Mouse (Mus musculus): ENCODE results near the gene Flad1. TPM values are rescaled to one million over a fixed set of nuclear protein-coding genes. Genes with fewer than 3 reads are reported as not detected.

Gene Flad1
- 45.4 and 48.7 TPM in 2 replicates for polyA plus RNA-seq (2012; rRNA removed)

DNA sequence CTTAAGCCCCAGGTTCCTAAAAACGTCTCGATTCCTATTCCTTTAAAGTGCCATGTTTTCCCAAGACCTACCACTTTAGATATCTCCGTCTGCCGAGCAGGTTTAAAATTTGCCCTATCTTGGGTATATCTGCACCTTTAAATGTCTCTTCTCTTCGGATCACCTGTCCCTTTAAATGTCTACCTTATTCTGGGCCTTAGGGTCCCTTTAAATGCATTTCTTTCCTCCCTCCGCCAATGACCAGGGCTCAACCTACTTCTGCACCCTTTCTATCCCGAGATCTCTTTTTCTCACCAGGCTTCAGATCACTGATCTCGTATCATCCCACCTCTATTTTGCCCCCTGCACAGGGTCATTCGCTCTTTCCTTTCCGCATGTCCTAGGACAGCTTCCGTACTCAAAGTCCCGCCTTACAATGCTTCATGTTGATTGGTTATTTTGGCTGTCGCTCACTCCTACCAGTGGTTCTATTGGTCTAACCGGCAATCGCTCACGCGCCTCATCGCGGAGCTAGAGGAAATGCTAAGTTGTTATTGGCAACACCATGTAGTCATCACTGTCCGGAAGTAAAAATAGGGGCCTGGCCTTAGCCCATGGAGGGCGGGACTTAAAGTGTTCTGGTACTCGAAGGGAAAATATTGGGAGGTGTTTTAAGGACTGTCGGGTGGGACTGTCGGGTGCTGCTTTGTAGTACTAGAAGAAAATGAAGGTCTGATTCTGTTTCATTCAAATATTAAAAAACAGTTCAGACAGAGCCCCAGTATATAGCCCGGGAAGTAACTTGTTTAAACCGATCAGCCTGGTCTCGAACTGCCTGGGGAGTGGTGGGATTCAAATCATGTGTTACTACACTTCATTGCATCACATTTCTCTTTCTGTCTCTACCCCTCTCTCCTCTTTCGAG lies at the start of gene Flad1:
Flad1 (minus strand) TSS at position 381 of the 904 bp plus-strand sequence.
- peak within 1 kb of the TSS; percentile 30 for H3K4me3 ChIP-seq (ENCODE audit: insufficient read depth, low read length)
- H3K4me1 ChIP-seq (ENCODE audit: control insufficient read depth, insufficient read depth, low read length) = peaks cover 6% of the 10 kb centered on the region; the same call in 1 of the 2 replicates
- H3K27ac ChIP-seq (ENCODE audit: insufficient read depth, low read length) = no peak within 1 kb of the TSS
- TF ChIP-seq POLR2A (IDR thresholded peaks at IDR 0.05; ENCODE audit: extremely low read depth, insufficient read depth, low read length) (0 out of 2 replicates have a peak, but pooled peaks have one; percentile 34), CTCF (IDR thresholded peaks at IDR 0.05; ENCODE audit: extremely low read depth, insufficient read depth, low read length) (no peak)

DNA sequence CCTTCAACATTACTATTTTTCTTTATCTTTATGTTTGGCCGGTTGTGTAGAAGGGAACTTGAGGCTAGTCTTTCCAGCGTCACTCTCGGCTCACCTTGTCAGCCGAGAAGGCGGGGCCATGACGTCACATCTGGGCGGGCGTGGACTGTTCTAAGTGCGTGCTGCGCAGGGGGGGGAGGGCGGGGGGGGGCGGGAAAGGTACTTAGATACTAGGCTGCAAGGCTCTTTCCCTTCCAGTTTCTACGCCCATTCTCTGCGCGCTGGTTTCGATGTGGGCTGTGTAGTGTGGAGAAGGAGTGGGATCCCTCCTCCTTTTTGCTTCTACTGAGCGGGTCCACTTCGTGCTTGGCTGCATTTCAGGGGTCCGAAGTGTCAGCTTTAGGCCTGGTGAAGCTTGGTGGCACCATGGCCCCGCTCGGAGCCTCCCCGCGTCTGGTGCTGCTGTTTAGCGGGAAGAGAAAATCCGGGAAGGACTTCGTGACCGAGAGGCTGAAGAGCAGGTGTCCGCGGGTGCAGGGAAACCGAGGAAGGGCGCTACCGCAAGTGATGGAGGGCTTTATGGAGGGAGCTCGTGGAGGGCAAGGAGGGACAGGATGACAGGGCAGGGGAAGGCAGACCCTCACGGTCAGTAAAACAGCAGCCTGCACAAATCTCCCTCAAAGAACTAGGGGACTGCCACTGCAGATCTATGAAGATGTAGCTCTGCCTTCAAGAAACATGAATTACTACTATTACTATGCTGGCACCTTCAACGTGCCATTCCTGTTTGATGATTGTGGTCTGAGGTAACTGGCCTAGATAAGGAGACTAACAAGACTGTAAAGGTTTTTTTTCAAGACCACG lies 47.5 kb upstream of the Flad1 start:
- Histone ChIP-seq H3K27ac (ENCODE audit: insufficient read depth, low read length) (no peak overlapping the region; the same call in 1 of the 2 replicates), H3K4me1 (ENCODE audit: control insufficient read depth, insufficient read depth, low read length) (no peaks in the 10 kb centered on the region), H3K4me3 (ENCODE audit: insufficient read depth, low read length) (peak overlapping the region; percentile 48)
- TF ChIP-seq CTCF (IDR thresholded peaks at IDR 0.05; ENCODE audit: extremely low read depth, insufficient read depth, low read length) = no peak
- peak; percentile 85 for TF ChIP-seq POLR2A (IDR thresholded peaks at IDR 0.05; ENCODE audit: extremely low read depth, insufficient read depth, low read length)

DNA sequence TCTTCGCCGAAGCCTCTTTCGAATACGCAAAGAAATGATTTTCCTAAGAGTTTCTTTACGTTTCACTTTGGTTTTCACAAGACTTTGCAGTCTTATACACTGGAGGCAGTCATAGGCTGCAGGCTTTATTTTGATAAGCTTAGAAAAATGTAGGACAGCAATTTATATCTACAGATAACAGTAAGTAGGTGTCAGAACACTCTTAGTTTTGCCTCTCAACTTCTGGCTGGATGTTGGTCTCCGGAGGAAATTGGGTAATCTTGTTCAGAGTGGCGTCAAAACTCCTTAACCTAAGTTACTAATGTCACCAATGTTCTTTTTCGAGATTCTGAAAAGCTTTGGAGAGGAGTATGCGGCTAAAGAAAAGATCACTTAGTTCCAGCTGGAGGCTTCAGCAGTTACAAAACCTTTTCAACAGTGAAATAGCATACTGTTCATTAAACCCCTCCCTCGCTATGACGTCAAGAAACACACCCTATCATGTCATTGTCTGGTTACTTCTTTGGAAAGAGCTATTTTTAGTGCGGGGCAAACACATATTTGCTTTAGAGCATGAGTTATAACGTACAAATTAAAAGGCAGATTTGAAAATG lies 46.8 kb upstream of the Flad1 start:
- Histone ChIP-seq H3K4me1 (ENCODE audit: control insufficient read depth, insufficient read depth, low read length) (no peaks in the 10 kb centered on the region), H3K27ac (ENCODE audit: insufficient read depth, low read length) (no peak overlapping the region), H3K4me3 (ENCODE audit: insufficient read depth, low read length) (peak overlapping the region; percentile 48; the same call in 1 of the 2 replicates)
- no peak for TF ChIP-seq POLR2A (IDR thresholded peaks at IDR 0.05; ENCODE audit: extremely low read depth, insufficient read depth, low read length)
- TF ChIP-seq CTCF (IDR thresholded peaks at IDR 0.05; ENCODE audit: extremely low read depth, insufficient read depth, low read length) = no peak

DNA sequence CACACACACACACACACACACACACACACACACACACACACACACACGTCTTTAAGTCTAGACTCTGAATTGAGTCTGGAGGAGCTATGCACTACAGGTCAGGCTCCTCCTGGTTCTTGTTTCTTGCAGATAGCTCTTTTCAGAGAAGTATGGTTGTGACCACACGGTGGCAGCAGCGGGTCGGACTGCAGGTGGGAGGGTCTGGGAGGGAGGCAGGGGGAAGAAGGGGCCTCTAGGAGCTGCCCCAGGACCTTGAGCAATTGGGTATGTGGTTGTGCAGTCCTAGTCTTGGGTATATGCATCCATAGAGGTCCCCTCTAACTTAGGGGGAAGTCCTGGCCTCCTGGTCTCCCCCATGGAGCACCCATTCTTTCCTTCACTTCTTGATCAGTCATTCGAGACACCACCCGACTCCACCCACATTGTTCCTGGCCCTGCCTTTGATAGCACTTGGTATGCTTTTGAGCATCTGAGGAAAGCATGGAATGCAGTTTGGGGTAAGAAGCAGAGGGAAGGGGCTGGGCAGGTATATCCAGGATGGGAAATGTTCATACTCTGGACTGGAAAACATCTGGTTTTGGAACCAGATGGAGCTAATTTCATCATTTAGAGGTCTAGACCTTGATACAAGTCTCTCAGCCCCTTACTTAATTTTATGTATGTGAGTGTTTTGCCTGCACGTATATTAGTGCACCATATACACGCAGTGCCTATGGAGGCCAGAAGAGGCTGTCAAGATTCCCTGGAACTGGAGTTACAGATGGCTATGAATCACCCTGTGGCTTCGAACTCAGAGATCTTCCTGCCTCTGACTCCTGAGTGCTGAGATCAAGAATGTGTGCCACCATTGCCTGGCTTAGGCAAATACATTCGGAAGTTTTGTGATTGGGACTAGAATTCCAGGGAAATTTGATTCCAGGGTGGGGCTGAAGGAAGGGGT lies 45.3 kb upstream of the Flad1 start:
- Histone ChIP-seq H3K27ac (ENCODE audit: insufficient read depth, low read length) (no peak overlapping the region), H3K4me1 (ENCODE audit: control insufficient read depth, insufficient read depth, low read length) (no peaks in the 10 kb centered on the region), H3K4me3 (ENCODE audit: insufficient read depth, low read length) (no peak overlapping the region)
- no peak for TF ChIP-seq POLR2A (IDR thresholded peaks at IDR 0.05; ENCODE audit: extremely low read depth, insufficient read depth, low read length)
- TF ChIP-seq CTCF (IDR thresholded peaks at IDR 0.05; ENCODE audit: extremely low read depth, insufficient read depth, low read length) = peak; percentile 61

DNA sequence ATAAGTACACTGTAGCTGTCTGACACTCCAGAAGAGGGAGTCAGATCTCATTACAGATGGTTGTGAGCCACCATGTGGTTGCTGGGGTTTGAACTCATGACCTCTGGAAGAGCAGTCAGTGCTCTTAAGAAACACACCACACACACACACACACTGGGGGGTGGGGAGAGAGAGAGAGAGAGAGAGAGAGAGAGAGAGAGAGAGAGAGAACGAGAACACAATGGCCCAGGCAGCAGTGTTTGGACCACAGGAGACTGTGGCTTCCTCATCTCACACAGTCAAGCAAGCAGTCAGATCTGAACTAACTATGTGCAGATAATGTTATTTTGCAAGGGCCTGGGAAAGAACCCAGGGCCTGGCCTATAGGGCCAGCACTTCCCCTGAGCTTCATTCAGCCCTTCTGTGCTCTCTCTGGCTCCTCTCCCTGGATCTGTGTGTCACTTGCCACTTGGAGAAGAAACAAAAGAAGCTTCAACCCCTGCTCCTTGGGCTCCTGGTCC lies 44.2 kb upstream of the Flad1 start:
- TF ChIP-seq CTCF (IDR thresholded peaks at IDR 0.05; ENCODE audit: extremely low read depth, insufficient read depth, low read length) (no peak), POLR2A (IDR thresholded peaks at IDR 0.05; ENCODE audit: extremely low read depth, insufficient read depth, low read length) (no peak)
- no peak overlapping the region for H3K27ac ChIP-seq (ENCODE audit: insufficient read depth, low read length)
- no peak overlapping the region for H3K4me3 ChIP-seq (ENCODE audit: insufficient read depth, low read length)
- no peaks in the 10 kb centered on the region; the same call in 1 of the 2 replicates for H3K4me1 ChIP-seq (ENCODE audit: control insufficient read depth, insufficient read depth, low read length)

DNA sequence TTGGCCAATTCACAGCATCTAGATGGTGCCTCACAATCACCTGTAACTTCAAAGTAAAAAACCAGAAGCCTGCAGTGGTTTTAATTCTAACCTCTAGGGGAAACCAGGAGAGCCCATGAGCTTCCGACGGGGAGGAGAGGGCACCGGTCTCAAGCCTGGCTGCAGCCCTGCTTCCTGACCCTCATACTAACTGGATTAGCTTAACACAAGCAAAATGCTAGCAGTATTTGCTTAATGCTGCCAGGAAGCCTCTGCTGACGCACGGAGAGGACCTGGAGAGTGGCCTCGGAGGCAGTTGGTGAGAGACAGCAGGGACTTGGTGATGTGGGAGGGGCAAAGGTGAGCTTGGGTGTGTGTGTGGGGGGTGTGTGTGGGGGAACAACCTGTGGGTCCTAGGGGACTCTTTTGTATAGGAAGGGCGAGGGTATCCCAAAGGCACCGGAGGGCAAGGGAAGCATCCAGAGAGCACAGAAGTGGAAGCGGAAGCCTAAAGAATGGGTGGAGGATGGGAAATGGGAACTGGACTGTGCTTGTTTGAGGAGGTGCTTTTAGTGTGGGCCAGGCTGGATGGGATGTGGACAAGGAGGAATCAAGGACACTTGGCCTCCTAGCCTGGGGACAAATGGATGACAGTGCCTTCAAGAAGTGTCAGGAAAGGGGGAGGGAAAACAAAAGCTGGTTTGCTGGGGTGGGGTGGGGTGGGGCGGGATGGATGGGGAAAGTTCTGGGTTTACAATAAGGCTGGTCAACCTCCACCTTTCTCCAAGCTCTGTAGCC lies 42.9 kb upstream of the Flad1 start, which contains the start of gene Pmvk:
Pmvk (plus strand) TSS at position 141 of the 777 bp plus-strand sequence.
- TF ChIP-seq POLR2A (IDR thresholded peaks at IDR 0.05; ENCODE audit: extremely low read depth, insufficient read depth, low read length) = no peak
- TF ChIP-seq CTCF (IDR thresholded peaks at IDR 0.05; ENCODE audit: extremely low read depth, insufficient read depth, low read length) = no peak

DNA sequence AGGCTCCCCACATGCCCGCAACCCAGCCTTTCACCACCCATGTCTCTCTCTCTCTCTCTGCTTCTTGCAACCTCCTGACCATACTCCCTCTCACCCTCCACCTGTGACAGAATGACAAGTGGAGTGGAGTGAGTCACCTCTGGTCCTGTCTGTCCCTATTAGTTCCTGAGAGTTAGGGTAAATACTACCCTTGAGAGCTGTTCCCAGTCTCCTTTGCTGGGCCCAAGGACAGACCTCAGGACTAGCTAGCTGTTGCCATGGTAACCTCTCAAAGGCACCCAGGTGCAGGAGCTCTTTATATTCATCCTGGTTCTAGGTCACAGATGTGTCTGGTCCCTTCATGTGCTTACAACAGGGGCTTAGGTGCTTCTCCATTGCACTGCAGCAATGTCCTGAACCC lies 40.2 kb upstream of the Flad1 start:
- no peak overlapping the region for H3K4me3 ChIP-seq (ENCODE audit: insufficient read depth, low read length)
- H3K4me1 ChIP-seq (ENCODE audit: control insufficient read depth, insufficient read depth, low read length) = no peaks in the 10 kb centered on the region; the same call in 1 of the 2 replicates
- TF ChIP-seq CTCF (IDR thresholded peaks at IDR 0.05; ENCODE audit: extremely low read depth, insufficient read depth, low read length) (no peak), POLR2A (IDR thresholded peaks at IDR 0.05; ENCODE audit: extremely low read depth, insufficient read depth, low read length) (no peak)
- H3K27ac ChIP-seq (ENCODE audit: insufficient read depth, low read length) = no peak overlapping the region

More for the DNA sequence above, 42.9 kb upstream of the Flad1 start, which contains the start of gene Pmvk:
- H3K4me3 ChIP-seq (ENCODE audit: insufficient read depth, low read length) = no peak within 1 kb of the TSS
- H3K27ac ChIP-seq (ENCODE audit: insufficient read depth, low read length) = no peak within 1 kb of the TSS
- H3K4me1 ChIP-seq (ENCODE audit: control insufficient read depth, insufficient read depth, low read length) = no peaks in the 10 kb centered on the region; the same call in 1 of the 2 replicates
